Mouse (Mus musculus): ENCODE results near the gene Arsb. TPM values are rescaled to one million over a fixed set of nuclear protein-coding genes. Genes with fewer than 3 reads are reported as not detected.
"Not testable (repeated sequence)": the region's sequence is repeated elsewhere in the genome, so short reads cannot be mapped to it uniquely, and the experiment has no call there.

The Arsb gene
- polyA plus RNA-seq, 1 experiment: 114 TPM

GRCm38 (mm10) chr13:93787647-93788046 lies 16.2 kb downstream of the Arsb start:
- TF ChIP-seq CTCF (conservative IDR thresholded peaks at IDR 0.05; ENCODE audit: insufficient read depth, insufficient read length, low read depth, low read length) (no peak), POLR2A (IDR thresholded peaks at IDR 0.05; ENCODE audit: low read depth, low read length) (no peak)
- Histone ChIP-seq H3K27ac (ENCODE audit: insufficient read depth, low read depth, low read length) (no peak overlapping the region), H3K27me3 (replicated peaks; ENCODE audit: control insufficient read depth, insufficient read depth, low read length) (no peaks in the 10 kb centered on the region), H3K4me3 (ENCODE audit: insufficient read depth, low read depth, low read length) (no peak overlapping the region), H3K4me1 (ENCODE audit: control insufficient read depth, insufficient read depth, low read length) (no peaks in the 10 kb centered on the region), H3K36me3 (ENCODE audit: control insufficient read depth, insufficient read depth, low read length) (no peaks in the 10 kb centered on the region)
- peak; percentile 27 for DNase-seq
- 59% methylated on average over 8 of the region's 8 CpGs for WGBS

- peak; percentile 84 for DNase-seq
- H3K27ac ChIP-seq (ENCODE audit: insufficient read depth, low read depth, low read length): no peak overlapping the region
- 36% methylated on average over 11 of the region's 11 CpGs for whole genome bisulfite sequencing
- H3K4me3 ChIP-seq (ENCODE audit: insufficient read depth, low read depth, low read length): no peak overlapping the region
- H3K36me3 ChIP-seq (ENCODE audit: control insufficient read depth, insufficient read depth, low read length): no peaks in the 10 kb centered on the region; the same call in 1 of the 2 replicates
- H3K27me3 ChIP-seq (replicated peaks; ENCODE audit: control insufficient read depth, insufficient read depth, low read length): no peaks in the 10 kb centered on the region
- no peaks in the 10 kb centered on the region for H3K4me1 ChIP-seq (ENCODE audit: control insufficient read depth, insufficient read depth, low read length)
- TF ChIP-seq CTCF (conservative IDR thresholded peaks at IDR 0.05; ENCODE audit: insufficient read depth, insufficient read length, low read depth, low read length): peak; percentile 24; the same call in 1 of the 2 replicates
- no peak for TF ChIP-seq POLR2A (IDR thresholded peaks at IDR 0.05; ENCODE audit: low read depth, low read length)
Observed at GRCm38 (mm10) chr13:93792945-93793642, 21.7 kb downstream of the Arsb start.

DNA sequence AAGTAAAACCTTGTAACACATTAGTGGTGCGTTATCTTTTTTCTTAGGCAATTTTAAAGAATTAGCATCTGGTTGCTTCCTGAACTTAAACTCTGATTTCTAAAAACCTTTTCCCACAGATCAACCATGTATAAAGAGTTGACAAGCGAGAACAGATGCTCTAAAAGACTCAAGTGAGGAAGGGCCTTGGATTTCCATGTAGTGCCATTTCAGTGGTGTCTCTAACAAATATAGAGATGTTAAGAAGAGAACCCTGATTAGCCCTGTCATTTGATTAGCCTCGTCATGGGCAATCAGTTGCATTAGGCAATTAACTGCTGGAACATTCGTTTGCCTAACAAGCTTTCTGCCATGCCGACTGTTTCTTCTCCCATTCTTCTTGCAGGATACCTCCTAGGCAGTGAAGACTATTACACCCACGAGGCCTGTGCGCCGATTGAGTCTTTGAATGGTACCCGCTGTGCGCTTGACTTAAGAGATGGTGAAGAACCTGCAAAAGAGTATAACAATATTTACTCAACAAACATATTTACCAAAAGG lies 22.3 kb downstream of the Arsb start:
- no peak for TF ChIP-seq POLR2A (IDR thresholded peaks at IDR 0.05; ENCODE audit: low read depth, low read length)
- TF ChIP-seq CTCF (conservative IDR thresholded peaks at IDR 0.05; ENCODE audit: insufficient read depth, insufficient read length, low read depth, low read length): no peak
- WGBS: 81% methylated on average over 10 of the region's 10 CpGs

GRCm38 (mm10) chr13:93797011-93797600 lies 25.7 kb downstream of the Arsb start:
- Histone ChIP-seq H3K4me3 (ENCODE audit: insufficient read depth, low read depth, low read length) (no peak overlapping the region), H3K27ac (ENCODE audit: insufficient read depth, low read depth, low read length) (no peak overlapping the region), H3K27me3 (replicated peaks; ENCODE audit: control insufficient read depth, insufficient read depth, low read length) (no peaks in the 10 kb centered on the region), H3K4me1 (ENCODE audit: control insufficient read depth, insufficient read depth, low read length) (no peaks in the 10 kb centered on the region), H3K36me3 (ENCODE audit: control insufficient read depth, insufficient read depth, low read length) (no peaks in the 10 kb centered on the region; the same call in 1 of the 2 replicates)
- no peak for TF ChIP-seq POLR2A (IDR thresholded peaks at IDR 0.05; ENCODE audit: low read depth, low read length)
- no peak for TF ChIP-seq CTCF (conservative IDR thresholded peaks at IDR 0.05; ENCODE audit: insufficient read depth, insufficient read length, low read depth, low read length)
- DNase-seq: no peak
- WGBS: 47% methylated on average over 5 of the region's 5 CpGs

More for the DNA sequence above, 22.3 kb downstream of the Arsb start:
- H3K4me3 ChIP-seq (ENCODE audit: insufficient read depth, low read depth, low read length): no peak overlapping the region
- no peaks in the 10 kb centered on the region; the same call in 1 of the 2 replicates for H3K36me3 ChIP-seq (ENCODE audit: control insufficient read depth, insufficient read depth, low read length)
- no peaks in the 10 kb centered on the region for H3K27me3 ChIP-seq (replicated peaks; ENCODE audit: control insufficient read depth, insufficient read depth, low read length)
- no peak overlapping the region for H3K27ac ChIP-seq (ENCODE audit: insufficient read depth, low read depth, low read length)
- DNase-seq: no peak
- no peaks in the 10 kb centered on the region for H3K4me1 ChIP-seq (ENCODE audit: control insufficient read depth, insufficient read depth, low read length)

- WGBS: 90% methylated on average over 2 of the region's 2 CpGs
Observed at GRCm38 (mm10) chr13:93810311-93810710, 38.9 kb downstream of the Arsb start.

GRCm38 (mm10) chr13:93814081-93814480 lies 42.7 kb downstream of the Arsb start:
- DNase-seq: no peak
- TF ChIP-seq POLR2A (IDR thresholded peaks at IDR 0.05; ENCODE audit: low read depth, low read length): no peak
- no peak for TF ChIP-seq CTCF (conservative IDR thresholded peaks at IDR 0.05; ENCODE audit: insufficient read depth, insufficient read length, low read depth, low read length)
- H3K27ac ChIP-seq (ENCODE audit: insufficient read depth, low read depth, low read length): no peak overlapping the region
- no peak overlapping the region for H3K4me3 ChIP-seq (ENCODE audit: insufficient read depth, low read depth, low read length)
- no peaks in the 10 kb centered on the region for H3K4me1 ChIP-seq (ENCODE audit: control insufficient read depth, insufficient read depth, low read length)
- H3K36me3 ChIP-seq (ENCODE audit: control insufficient read depth, insufficient read depth, low read length): no peaks in the 10 kb centered on the region
- WGBS: 97% methylated on average over 6 of the region's 6 CpGs
- H3K27me3 ChIP-seq (replicated peaks; ENCODE audit: control insufficient read depth, insufficient read depth, low read length): no peaks in the 10 kb centered on the region

More at GRCm38 (mm10) chr13:93810311-93810710, 38.9 kb downstream of the Arsb start:
- not testable (repeated sequence) for H3K4me3 ChIP-seq (ENCODE audit: insufficient read depth, low read depth, low read length); DNase-seq; H3K27ac ChIP-seq (ENCODE audit: insufficient read depth, low read depth, low read length); H3K4me1 ChIP-seq (ENCODE audit: control insufficient read depth, insufficient read depth, low read length); H3K36me3 ChIP-seq (ENCODE audit: control insufficient read depth, insufficient read depth, low read length); H3K27me3 ChIP-seq (replicated peaks; ENCODE audit: control insufficient read depth, insufficient read depth, low read length)

- H3K27ac ChIP-seq (ENCODE audit: insufficient read depth, low read depth, low read length): no peak overlapping the region
- no peak overlapping the region for H3K4me3 ChIP-seq (ENCODE audit: insufficient read depth, low read depth, low read length)
- H3K4me1 ChIP-seq (ENCODE audit: control insufficient read depth, insufficient read depth, low read length): no peaks in the 10 kb centered on the region
- no peak for DNase-seq
- no peak for TF ChIP-seq POLR2A (IDR thresholded peaks at IDR 0.05; ENCODE audit: low read depth, low read length)
- no peak for TF ChIP-seq CTCF (conservative IDR thresholded peaks at IDR 0.05; ENCODE audit: insufficient read depth, insufficient read length, low read depth, low read length)
- no peaks in the 10 kb centered on the region for H3K27me3 ChIP-seq (replicated peaks; ENCODE audit: control insufficient read depth, insufficient read depth, low read length)
- WGBS: 93% methylated on average over 12 of the region's 12 CpGs
- no peaks in the 10 kb centered on the region for H3K36me3 ChIP-seq (ENCODE audit: control insufficient read depth, insufficient read depth, low read length)
Observed at GRCm38 (mm10) chr13:93814676-93815075, 43.2 kb downstream of the Arsb start.

Data from kidney, adult 2 months (tissue).